Mouse (Mus musculus): ENCODE measurements around the gene Zfp839.

DNA sequence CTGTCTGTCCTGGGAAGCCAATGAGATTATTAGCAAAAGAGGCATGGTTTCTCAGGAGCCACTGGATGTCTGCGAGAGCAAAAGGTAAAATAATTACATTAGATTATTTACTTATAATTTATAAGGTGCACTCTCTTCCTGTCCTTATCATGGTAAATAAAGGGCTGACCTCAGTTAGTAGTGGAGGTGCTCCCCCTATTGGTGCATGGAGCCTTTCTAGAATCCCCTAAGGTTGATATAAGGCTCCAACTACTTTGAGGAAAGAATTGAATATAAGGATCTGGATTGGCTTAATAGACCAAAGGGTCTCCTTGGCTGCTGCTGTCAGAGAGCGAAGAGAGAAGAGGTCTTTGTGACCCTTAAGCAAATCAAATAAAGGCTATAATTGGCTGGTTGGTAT, 53.5 kb downstream of the Zfp839 start:
- peak; percentile 40 for TF ChIP-seq CTCF (conservative IDR thresholded peaks at IDR 0.05; ENCODE audit: low read length)
- TF ChIP-seq POU5F1 (IDR thresholded peaks at IDR 0.05; ENCODE audit: borderline replicate concordance, low read length): no peak

All from E14TG2a.4 (cell line).